Mouse (Mus musculus) G1E-ER4 (cell line): ENCODE measurements around the gene Gfy. TPM values are rescaled to one million over a fixed set of nuclear protein-coding genes. Genes with fewer than 3 reads are reported as not detected.

Source experiments
- GATA1 ChIP-seq: IDR thresholded peaks from one replicate; pipeline ENCODE4 v1.8.0; 2012; ENCODE audit warnings: low read length, inconsistent platforms
- polyA plus RNA-seq: library from polyadenylated mRNA; stranded (reverse); fragments of >175 nt; gene quantifications from 2 replicates; pipeline ENCODE4 v1.2.3, GENCODE M21; 2012

Gfy gene
- polyA plus RNA-seq, 1 experiment = not detected

GRCm38 (mm10) chr7:45198435-45198834 is 19.1 kb upstream of the Gfy start:
- TF ChIP-seq GATA1 = no peak

GRCm38 (mm10) chr7:45196994-45197393 is 17.6 kb upstream of the Gfy start:
- no peak for TF ChIP-seq GATA1

- TF ChIP-seq GATA1 = no peak
Observed at GRCm38 (mm10) chr7:45196176-45196535, 16.8 kb upstream of the Gfy start.

GRCm38 (mm10) chr7:45195341-45196175 is 16.2 kb upstream of the Gfy start:
- TF ChIP-seq GATA1 = no peak

- TF ChIP-seq GATA1 = no peak
Observed at GRCm38 (mm10) chr7:45193871-45194785, 14.8 kb upstream of the Gfy start.

GRCm38 (mm10) chr7:45193406-45193805 is 14.0 kb upstream of the Gfy start:
- TF ChIP-seq GATA1 = no peak

- TF ChIP-seq GATA1 = no peak
Observed at GRCm38 (mm10) chr7:45192585-45193310, 13.4 kb upstream of the Gfy start.

- TF ChIP-seq GATA1 = no peak
Observed at GRCm38 (mm10) chr7:45191803-45192363, 12.5 kb upstream of the Gfy start.

GRCm38 (mm10) chr7:45191161-45191560 is 11.8 kb upstream of the Gfy start:
- no peak for TF ChIP-seq GATA1

GRCm38 (mm10) chr7:45190186-45190585 is 10.8 kb upstream of the Gfy start:
- TF ChIP-seq GATA1 = no peak

- TF ChIP-seq GATA1 = no peak
Observed at GRCm38 (mm10) chr7:45189600-45189999, 10.2 kb upstream of the Gfy start.

- no peak for TF ChIP-seq GATA1
Observed at GRCm38 (mm10) chr7:45185921-45186320, 6.6 kb upstream of the Gfy start.

GRCm38 (mm10) chr7:45183672-45184071 is 4.3 kb upstream of the Gfy start:
- no peak for TF ChIP-seq GATA1

GRCm38 (mm10) chr7:45182606-45183005 is 3.2 kb upstream of the Gfy start:
- no peak for TF ChIP-seq GATA1

GRCm38 (mm10) chr7:45182199-45182601 is 2.8 kb upstream of the Gfy start:
- TF ChIP-seq GATA1 = no peak
